Mouse (Mus musculus) forebrain, embryonic 11.5 days (tissue): ENCODE data around the gene Ing4. TPM values are rescaled to one million over a fixed set of nuclear protein-coding genes. Genes with fewer than 3 reads are reported as not detected.

Source experiments
- ATAC-seq: fragments of 200-750 bp; cut with Nextera tagmentation; replicated peaks from 2 replicates; pipeline ENCODE4 v1.8.0; 2017; ENCODE audit warnings: moderate TSS enrichment; ENCODE audit not compliant: low FRiP score
- DNase-seq: peaks from one replicate; pipeline ENCODE4 v3.0.0-alpha.2; 2017; ENCODE audit warnings: low spot score
- H3K27ac ChIP-seq: fragments of 300-500 bp; sonication (generic); 2 replicates; pipeline ENCODE4 v1.5.1; 2014; ENCODE audit warnings: low read depth, low read length
- H3K27me3 ChIP-seq: fragments of 300-500 bp; sonication (generic); 2 replicates; pipeline ENCODE4 v1.6.1; 2014; ENCODE audit warnings: mild to moderate bottlenecking, low read length, mixed read lengths; ENCODE audit not compliant: control insufficient read depth, insufficient read depth
- H3K36me3 ChIP-seq: fragments of 300-500 bp; sonication (generic); 2 replicates; pipeline ENCODE4 v1.6.1; 2014; ENCODE audit warnings: mild to moderate bottlenecking, low read length, moderate library complexity, mixed read lengths; ENCODE audit not compliant: control insufficient read depth, insufficient read depth
- H3K4me1 ChIP-seq: fragments of 300-500 bp; sonication (generic); replicated peaks from 2 replicates; pipeline ENCODE4 v1.6.1; 2014; ENCODE audit warnings: low read length, mixed read lengths; ENCODE audit not compliant: control insufficient read depth, insufficient read depth
- H3K4me2 ChIP-seq: fragments of 300-500 bp; sonication (generic); 2 replicates; pipeline ENCODE4 v1.6.1; 2014; ENCODE audit warnings: low read depth, mild to moderate bottlenecking, low read length, moderate library complexity, mixed read lengths; ENCODE audit not compliant: severe bottlenecking
- H3K4me3 ChIP-seq: fragments of 300-500 bp; sonication (generic); 2 replicates; pipeline ENCODE4 v1.5.1; 2014; ENCODE audit warnings: low read depth, low read length
- H3K9ac ChIP-seq: fragments of 300-500 bp; sonication (generic); 2 replicates; pipeline ENCODE4 v1.6.1; 2014; ENCODE audit warnings: low read length
- H3K9me3 ChIP-seq: fragments of 300-500 bp; sonication (generic); 2 replicates; pipeline ENCODE4 v1.6.1; 2016; ENCODE audit warnings: low read length, mixed read lengths; ENCODE audit not compliant: control insufficient read depth
- WGBS: fragments of 180-500 bp; shearing (Covaris S2); extraction: QIAGEN DNeasy Blood & Tissue Kit; methylation state at CpG from one replicate; pipeline ENCODE4 v1.1.7; 2014; 5-methylcytosine and 5-hydroxymethylcytosine counted together
- polyA plus RNA-seq: library from polyadenylated mRNA; unstranded; fragments of >200 nt; fragmentation: Nextera tagmentation; extraction: Ambion mirVana; gene quantifications from 2 replicates; pipeline ENCODE4 v1.2.1, GENCODE M21; 2014

Gene Ing4
- polyA plus RNA-seq, 1 experiment from 2014 or later, result 126 TPM

- no peaks in the 10 kb centered on the region for H3K9me3 ChIP-seq
- H3K4me3 ChIP-seq, result no peak overlapping the region
- ATAC-seq (no peak), DNase-seq (no peak)
- no peak overlapping the region for H3K4me2 ChIP-seq
- H3K4me1 ChIP-seq, result peaks cover 2% of the 10 kb centered on the region
- WGBS, result 74% methylated on average over 8 of the region's 8 CpGs
- H3K27ac ChIP-seq, result no peak overlapping the region
- H3K9ac ChIP-seq, result no peak overlapping the region
- H3K36me3 ChIP-seq, result no peaks in the 10 kb centered on the region
- H3K27me3 ChIP-seq, result no peaks in the 10 kb centered on the region
Measured at GRCm38 (mm10) chr6:125073825-125074224, 34.3 kb downstream of the Ing4 start.

DNA sequence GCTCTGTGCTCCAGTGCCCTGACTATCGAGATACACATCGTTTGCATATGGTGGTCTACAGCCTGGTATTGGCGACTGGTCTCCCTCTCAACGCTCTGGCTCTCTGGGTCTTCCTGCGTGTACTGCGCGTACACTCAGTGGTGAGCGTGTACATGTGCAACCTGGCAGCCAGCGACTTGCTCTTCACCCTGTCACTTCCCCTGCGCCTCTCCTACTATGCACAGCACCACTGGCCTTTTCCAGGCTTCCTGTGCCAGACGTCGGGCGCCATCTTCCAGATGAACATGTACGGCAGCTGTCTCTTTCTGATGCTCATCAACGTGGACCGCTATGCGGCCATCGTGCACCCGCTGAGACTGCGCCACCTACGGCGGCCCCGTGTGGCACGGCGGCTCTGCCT, 41.8 kb downstream of the Ing4 start:
- Histone ChIP-seq H3K27me3 (no peaks in the 10 kb centered on the region), H3K4me3 (peak overlapping the region; percentile 35), H3K4me2 (peak overlapping the region; percentile 68), H3K27ac (peak overlapping the region; percentile 72), H3K36me3 (no peaks in the 10 kb centered on the region), H3K9me3 (no peaks in the 10 kb centered on the region), H3K9ac (peak overlapping the region; percentile 69), H3K4me1 (0 out of 2 replicates have a peak, but pooled peaks cover 2% of the 10 kb centered on the region)
- 25% methylated on average over 25 of the region's 25 CpGs for WGBS
- DNase-seq (no peak), ATAC-seq (peak; percentile 60; the same call in 1 of the 2 replicates)

DNA sequence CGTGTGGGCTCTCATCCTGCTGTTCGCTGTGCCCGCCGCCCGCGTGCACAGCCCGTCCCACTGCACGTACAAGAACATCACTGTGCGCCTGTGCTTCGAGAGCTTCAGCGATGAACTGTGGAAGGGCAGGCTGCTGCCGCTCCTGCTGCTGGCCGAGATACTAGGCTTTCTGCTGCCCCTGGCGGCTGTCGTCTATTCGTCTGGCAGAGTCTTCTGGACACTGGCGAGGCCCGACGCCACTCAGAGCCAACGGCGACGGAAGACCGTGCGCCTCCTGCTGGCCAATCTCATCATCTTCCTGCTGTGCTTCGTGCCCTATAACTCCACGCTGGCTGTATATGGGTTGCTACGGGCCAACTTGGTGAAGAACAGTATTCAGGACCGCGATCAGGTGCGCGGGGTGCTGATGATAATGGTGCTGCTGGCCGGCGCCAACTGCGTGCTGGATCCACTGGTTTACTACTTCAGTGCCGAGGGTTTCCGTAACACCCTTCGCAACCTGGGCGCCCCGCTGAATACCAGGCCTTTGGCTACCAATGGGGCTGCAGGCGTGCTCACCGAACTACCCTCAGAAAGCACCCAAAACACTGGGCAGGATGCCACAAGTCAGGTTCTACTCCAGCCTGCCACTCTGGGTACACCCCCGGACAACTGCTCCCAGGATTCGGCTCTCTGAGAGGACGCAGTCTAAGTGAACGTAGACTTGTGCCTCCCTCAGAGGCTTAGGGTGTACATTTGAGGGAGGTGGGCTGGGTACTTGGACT, 42.4 kb downstream of the Ing4 start:
- Histone ChIP-seq H3K27me3 (no peaks in the 10 kb centered on the region), H3K4me1 (0 out of 2 replicates have a peak, but pooled peaks cover 2% of the 10 kb centered on the region), H3K27ac (peak overlapping the region; percentile 72), H3K4me2 (peak overlapping the region; percentile 68), H3K9me3 (no peaks in the 10 kb centered on the region), H3K9ac (peak overlapping the region; percentile 69), H3K4me3 (peak overlapping the region; percentile 35), H3K36me3 (no peaks in the 10 kb centered on the region)
- DNase-seq, result peak; percentile 96
- peak; percentile 90 for ATAC-seq
- WGBS, result 21% methylated on average over 45 of the region's 45 CpGs

- H3K4me2 ChIP-seq, result no peak overlapping the region
- no peak overlapping the region for H3K4me3 ChIP-seq
- 88% methylated on average over 7 of the region's 7 CpGs for WGBS
- no peaks in the 10 kb centered on the region for H3K9me3 ChIP-seq
- ATAC-seq, result no peak
- no peaks in the 10 kb centered on the region for H3K27me3 ChIP-seq
- no peaks in the 10 kb centered on the region for H3K36me3 ChIP-seq
- 0 out of 2 replicates have a peak, but pooled peaks cover 2% of the 10 kb centered on the region for H3K4me1 ChIP-seq
- H3K9ac ChIP-seq, result no peak overlapping the region
- H3K27ac ChIP-seq, result no peak overlapping the region
- DNase-seq, result no peak
Measured at GRCm38 (mm10) chr6:125082801-125083386, 43.3 kb downstream of the Ing4 start.

DNA sequence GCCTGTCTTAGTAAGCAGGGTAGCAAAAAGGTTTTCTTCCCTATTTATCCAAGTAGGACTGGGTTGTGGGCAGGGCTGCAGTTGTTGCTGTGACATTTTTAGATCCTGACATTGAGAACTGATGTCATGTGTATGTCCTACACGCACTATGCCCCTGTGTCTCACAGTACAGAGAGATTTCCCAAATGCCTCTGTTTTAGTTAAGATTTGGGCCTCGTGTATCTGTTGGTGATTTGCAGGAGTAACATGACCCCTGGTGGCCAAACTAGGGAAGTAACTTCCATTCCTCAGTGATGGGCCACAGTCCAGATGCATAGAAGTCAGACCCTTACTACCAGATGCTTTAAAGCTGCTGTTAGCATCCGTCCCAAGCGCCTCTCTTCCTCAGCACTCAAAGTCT, 44.9 kb downstream of the Ing4 start:
- no peak overlapping the region for H3K4me3 ChIP-seq
- 12% methylated on average over 4 of the region's 4 CpGs for WGBS
- 0 out of 2 replicates have a peak overlapping the region, but pooled peaks have one; percentile 13 for H3K9ac ChIP-seq
- DNase-seq, result peak; percentile 70
- no peak for ATAC-seq
- peaks cover 11% of the 10 kb centered on the region; the same call in 1 of the 2 replicates for H3K4me1 ChIP-seq
- no peak overlapping the region for H3K4me2 ChIP-seq
- H3K9me3 ChIP-seq, result no peaks in the 10 kb centered on the region
- H3K27me3 ChIP-seq, result no peaks in the 10 kb centered on the region
- no peaks in the 10 kb centered on the region for H3K36me3 ChIP-seq
- no peak overlapping the region for H3K27ac ChIP-seq

DNA sequence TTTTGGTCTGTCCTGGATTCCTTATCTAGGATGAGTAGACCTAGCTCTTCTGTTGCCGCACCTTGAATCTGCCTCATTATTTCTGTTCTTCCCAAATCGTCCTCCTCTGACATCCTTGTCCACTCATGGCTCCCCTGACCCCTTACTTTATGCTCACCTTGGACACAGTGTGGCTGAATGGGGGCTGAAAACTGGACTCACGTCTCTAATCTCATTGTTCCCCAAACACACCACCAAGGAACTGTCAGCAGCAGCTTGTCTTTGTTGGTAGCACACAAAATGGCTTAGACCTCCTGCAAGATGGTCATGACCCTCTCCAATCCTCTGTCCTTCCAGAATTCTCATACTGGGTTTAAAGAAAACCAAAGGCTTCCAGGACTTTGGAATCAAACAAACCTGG, 48.4 kb downstream of the Ing4 start:
- H3K9me3 ChIP-seq, result no peaks in the 10 kb centered on the region
- no peak overlapping the region for H3K4me3 ChIP-seq
- no peak overlapping the region for H3K4me2 ChIP-seq
- peak overlapping the region; percentile 94; the same call in 1 of the 2 replicates for H3K27ac ChIP-seq
- WGBS, result 66% methylated on average over 3 of the region's 3 CpGs
- H3K9ac ChIP-seq, result no peak overlapping the region
- DNase-seq, result no peak
- peaks cover 23% of the 10 kb centered on the region for H3K4me1 ChIP-seq
- no peaks in the 10 kb centered on the region for H3K27me3 ChIP-seq
- ATAC-seq, result no peak
- H3K36me3 ChIP-seq, result no peaks in the 10 kb centered on the region

DNA sequence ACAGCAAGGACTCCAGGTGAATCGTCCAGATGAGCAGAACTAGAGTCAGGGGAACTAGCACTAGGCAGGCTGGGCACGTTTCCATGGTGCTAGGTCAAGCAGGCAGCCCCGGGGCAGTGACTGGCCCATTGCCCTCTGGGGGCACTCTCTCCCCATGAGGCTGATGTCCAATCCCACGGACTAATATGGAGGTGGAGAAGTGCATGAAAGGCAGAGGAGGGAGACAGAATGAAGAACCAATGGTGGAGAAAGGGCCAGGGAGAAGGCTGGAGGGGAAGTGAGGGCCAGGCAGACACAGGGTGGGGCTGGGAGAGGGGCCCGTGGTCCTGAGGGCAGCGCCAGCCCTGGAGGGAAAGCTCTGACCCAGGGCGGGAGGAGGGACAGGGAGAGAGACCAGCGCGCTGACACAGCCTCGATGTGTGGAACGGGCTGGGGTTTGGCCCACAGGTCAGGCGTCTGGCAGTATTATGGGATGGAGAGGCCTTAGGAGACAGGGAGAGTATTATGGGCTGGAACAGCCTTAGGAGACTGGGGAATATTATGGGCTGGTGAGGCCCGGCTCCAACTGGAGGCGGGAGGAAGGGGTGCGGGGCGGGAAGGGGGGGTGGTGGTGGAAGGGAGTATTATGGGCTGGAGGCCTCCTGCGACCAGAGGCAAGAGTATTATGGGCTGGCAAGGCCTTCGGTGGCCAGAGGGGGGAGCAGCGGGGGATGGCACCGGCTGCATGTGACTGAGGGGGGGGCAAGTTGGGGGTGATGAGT, 49.2 kb downstream of the Ing4 start:
- H3K9ac ChIP-seq, result peak overlapping the region; percentile 57
- peak overlapping the region; percentile 11; the same call in 1 of the 2 replicates for H3K4me3 ChIP-seq
- DNase-seq (peak; percentile 91), ATAC-seq (peak; percentile 86)
- no peaks in the 10 kb centered on the region for H3K27me3 ChIP-seq
- peak overlapping the region; percentile 48; the same call in 1 of the 2 replicates for H3K4me2 ChIP-seq
- peak overlapping the region; percentile 94 for H3K27ac ChIP-seq
- no peaks in the 10 kb centered on the region for H3K36me3 ChIP-seq
- no peaks in the 10 kb centered on the region for H3K9me3 ChIP-seq
- H3K4me1 ChIP-seq, result peaks cover 23% of the 10 kb centered on the region
- WGBS, result 3% methylated on average over 20 of the region's 20 CpGs

- peak; percentile 76 for ATAC-seq
- no peaks in the 10 kb centered on the region for H3K36me3 ChIP-seq
Measured at GRCm38 (mm10) chr6:125089521-125090321, 50.2 kb downstream of the Ing4 start.

More at GRCm38 (mm10) chr6:125089521-125090321, 50.2 kb downstream of the Ing4 start:
- 4% methylated on average over 15 of the region's 15 CpGs for WGBS
- H3K4me1 ChIP-seq, result peaks cover 23% of the 10 kb centered on the region
- peak; percentile 83 for DNase-seq
- H3K27me3 ChIP-seq, result no peaks in the 10 kb centered on the region
- H3K4me2 ChIP-seq, result peak overlapping the region; percentile 48
- peak overlapping the region; percentile 57 for H3K9ac ChIP-seq
- H3K27ac ChIP-seq, result peak overlapping the region; percentile 94
- no peaks in the 10 kb centered on the region for H3K9me3 ChIP-seq
- peak overlapping the region; percentile 11; the same call in 1 of the 2 replicates for H3K4me3 ChIP-seq
